Mouse (Mus musculus) heart, embryonic 10.5 days (tissue): ENCODE results near the gene Pde1c. TPM values are rescaled to one million over a fixed set of nuclear protein-coding genes. Genes with fewer than 3 reads are reported as not detected.
A peak's percentile ranks its signal among the peaks of the same experiment; 100 is the strongest.
"Not testable (repeated sequence)": the region's sequence is repeated elsewhere in the genome, so short reads cannot be mapped to it uniquely, and the experiment has no call there.

Experiments used
- DNase-seq: peaks from one replicate; pipeline ENCODE4 v3.0.0-alpha.2; 2017; ENCODE audit warnings: low spot score
- H3K27ac ChIP-seq: fragments of 300-500 bp; sonication (generic); 2 replicates; pipeline ENCODE4 v1.5.1; 2016; ENCODE audit warnings: mild to moderate bottlenecking
- H3K27me3 ChIP-seq: fragments of 300-500 bp; sonication (generic); 2 replicates; pipeline ENCODE4 v1.6.1; 2016; ENCODE audit warnings: mild to moderate bottlenecking; ENCODE audit not compliant: poor library complexity, insufficient read depth, severe bottlenecking
- H3K36me3 ChIP-seq: fragments of 300-500 bp; sonication (generic); 2 replicates; pipeline ENCODE4 v1.6.1; 2016; ENCODE audit warnings: mild to moderate bottlenecking, moderate library complexity
- H3K4me1 ChIP-seq: fragments of 300-500 bp; sonication (generic); 2 replicates; pipeline ENCODE4 v1.6.1; 2016; ENCODE audit warnings: mild to moderate bottlenecking
- H3K4me3 ChIP-seq: fragments of 300-500 bp; sonication (generic); 2 replicates; pipeline ENCODE4 v1.5.1; 2016; ENCODE audit warnings: mild to moderate bottlenecking, moderate library complexity
- H3K9me3 ChIP-seq: fragments of 300-500 bp; sonication (generic); 2 replicates; pipeline ENCODE4 v1.6.1; 2016; ENCODE audit warnings: mild to moderate bottlenecking, moderate library complexity
- WGBS: fragments of 180-500 bp; shearing (Covaris S2); methylation state at CpG from one replicate; pipeline ENCODE4 v1.1.7; 2016; 5-methylcytosine and 5-hydroxymethylcytosine counted together
- polyA plus RNA-seq: library from polyadenylated mRNA; unstranded; fragments of >200 nt; fragmentation: Nextera tagmentation; extraction: Ambion mirVana; gene quantifications from 2 replicates; pipeline ENCODE4 v1.2.1, GENCODE M21; 2016

Pde1c gene
- polyA plus RNA-seq: 2.2 and 3.1 TPM in 2 replicates

- Histone ChIP-seq H3K36me3 (no peaks in the 10 kb centered on the region), H3K27ac (peak within 1 kb of the TSS; percentile 83)
- WGBS: under 1% methylated on average over 48 of the region's 48 CpGs
These were observed at the start of gene Pde1c for GRCm38 (mm10) chr6:56568470-56569372. Gene Pde1c, minus strand, starts transcription at chr6:56569103.

GRCm38 (mm10) chr6:56616982-56617613 is 48.2 kb upstream of the Pde1c start:
- no peaks in the 10 kb centered on the region for H3K9me3 ChIP-seq
- H3K4me3 ChIP-seq: peak overlapping the region; percentile 15; the same call in 1 of the 2 replicates
- H3K27ac ChIP-seq: peak overlapping the region; percentile 52
- H3K4me1 ChIP-seq: peaks cover 13% of the 10 kb centered on the region; the same call in 1 of the 2 replicates
- 22% methylated on average over 7 of the region's 7 CpGs for WGBS
- H3K27me3 ChIP-seq: no peaks in the 10 kb centered on the region
- H3K36me3 ChIP-seq: no peaks in the 10 kb centered on the region
- DNase-seq: peak; percentile 79

More at GRCm38 (mm10) chr6:56568470-56569372, at the start of gene Pde1c:
- peak; percentile 76 for DNase-seq
- Histone ChIP-seq H3K4me3 (peak within 1 kb of the TSS; percentile 87), H3K4me1 (no peaks in the 10 kb centered on the region), H3K9me3 (no peaks in the 10 kb centered on the region), H3K27me3 (peaks cover 7% of the 10 kb centered on the region)

GRCm38 (mm10) chr6:56616228-56616981 is 47.5 kb upstream of the Pde1c start:
- 68% methylated on average over 10 of the region's 10 CpGs for WGBS
- no peak for DNase-seq

GRCm38 (mm10) chr6:56609529-56609928 is 40.6 kb upstream of the Pde1c start:
- not testable (repeated sequence) for H3K36me3 ChIP-seq, H3K27ac ChIP-seq, H3K27me3 ChIP-seq, H3K4me1 ChIP-seq, H3K4me3 ChIP-seq, H3K9me3 ChIP-seq, DNase-seq
- 68% methylated on average over 1 of the region's 1 CpGs for WGBS

More at GRCm38 (mm10) chr6:56616228-56616981, 47.5 kb upstream of the Pde1c start:
- H3K27ac ChIP-seq: peak overlapping the region; percentile 56
- H3K4me1 ChIP-seq: peaks cover 13% of the 10 kb centered on the region; the same call in 1 of the 2 replicates
- H3K4me3 ChIP-seq: no peak overlapping the region
- no peaks in the 10 kb centered on the region for H3K27me3 ChIP-seq
- no peaks in the 10 kb centered on the region for H3K9me3 ChIP-seq
- H3K36me3 ChIP-seq: no peaks in the 10 kb centered on the region

GRCm38 (mm10) chr6:56608277-56608676 is 39.4 kb upstream of the Pde1c start:
- Histone ChIP-seq H3K4me3 (no peak overlapping the region), H3K27me3 (no peaks in the 10 kb centered on the region; the same call in 1 of the 2 replicates), H3K9me3 (no peaks in the 10 kb centered on the region), H3K4me1 (no peaks in the 10 kb centered on the region), H3K27ac (no peak overlapping the region), H3K36me3 (no peaks in the 10 kb centered on the region)
- 8% methylated on average over 4 of the region's 4 CpGs for WGBS
- peak; percentile 80 for DNase-seq

GRCm38 (mm10) chr6:56579568-56579967 is 10.7 kb upstream of the Pde1c start:
- Histone ChIP-seq H3K9me3 (no peaks in the 10 kb centered on the region), H3K27ac (0 out of 2 replicates have a peak overlapping the region, but pooled peaks have one; percentile 67), H3K27me3 (no peaks in the 10 kb centered on the region), H3K36me3 (no peaks in the 10 kb centered on the region), H3K4me3 (no peak overlapping the region), H3K4me1 (peaks cover 19% of the 10 kb centered on the region; the same call in 1 of the 2 replicates)
- WGBS: 0% methylated on average over 1 of the region's 1 CpGs
- DNase-seq: no peak

GRCm38 (mm10) chr6:56560891-56561290 is 8.0 kb downstream of the Pde1c start:
- Histone ChIP-seq H3K4me1 (no peaks in the 10 kb centered on the region), H3K27ac (no peak overlapping the region), H3K36me3 (no peaks in the 10 kb centered on the region), H3K9me3 (no peaks in the 10 kb centered on the region), H3K4me3 (no peak overlapping the region), H3K27me3 (no peaks in the 10 kb centered on the region)
- no peak for DNase-seq
- 63% methylated on average over 2 of the region's 2 CpGs for WGBS

- Histone ChIP-seq H3K27ac (no peak overlapping the region), H3K27me3 (no peaks in the 10 kb centered on the region), H3K4me3 (no peak overlapping the region), H3K4me1 (no peaks in the 10 kb centered on the region), H3K9me3 (no peaks in the 10 kb centered on the region), H3K36me3 (no peaks in the 10 kb centered on the region)
- no peak for DNase-seq
- 84% methylated on average over 2 of the region's 2 CpGs for WGBS
These were observed 8.4 kb downstream of the Pde1c start for GRCm38 (mm10) chr6:56560474-56560888.

- Histone ChIP-seq H3K4me1 (no peaks in the 10 kb centered on the region), H3K36me3 (no peaks in the 10 kb centered on the region), H3K4me3 (no peak overlapping the region), H3K27ac (no peak overlapping the region), H3K27me3 (no peaks in the 10 kb centered on the region), H3K9me3 (no peaks in the 10 kb centered on the region)
- 90% methylated on average over 2 of the region's 2 CpGs for WGBS
- DNase-seq: no peak
These were observed 10.2 kb downstream of the Pde1c start for GRCm38 (mm10) chr6:56558711-56559110.

GRCm38 (mm10) chr6:56555848-56556247 is 13.1 kb downstream of the Pde1c start:
- Histone ChIP-seq H3K27ac (no peak overlapping the region), H3K9me3 (no peaks in the 10 kb centered on the region), H3K4me3 (no peak overlapping the region), H3K4me1 (no peaks in the 10 kb centered on the region), H3K27me3 (no peaks in the 10 kb centered on the region), H3K36me3 (no peaks in the 10 kb centered on the region)
- DNase-seq: no peak
- WGBS: 71% methylated on average over 3 of the region's 3 CpGs

GRCm38 (mm10) chr6:56555382-56555781 is 13.5 kb downstream of the Pde1c start:
- WGBS: 62% methylated on average over 4 of the region's 4 CpGs
- Histone ChIP-seq H3K27me3 (no peaks in the 10 kb centered on the region), H3K27ac (no peak overlapping the region), H3K9me3 (no peaks in the 10 kb centered on the region), H3K4me1 (no peaks in the 10 kb centered on the region), H3K4me3 (no peak overlapping the region), H3K36me3 (no peaks in the 10 kb centered on the region)
- DNase-seq: no peak

GRCm38 (mm10) chr6:56551022-56551421 is 17.9 kb downstream of the Pde1c start:
- DNase-seq: no peak
- Histone ChIP-seq H3K4me3 (no peak overlapping the region), H3K36me3 (no peaks in the 10 kb centered on the region), H3K9me3 (no peaks in the 10 kb centered on the region), H3K27me3 (no peaks in the 10 kb centered on the region), H3K4me1 (no peaks in the 10 kb centered on the region), H3K27ac (no peak overlapping the region)
- 73% methylated on average over 4 of the region's 4 CpGs for WGBS
